Mouse (Mus musculus) CH12.LX (cell line): ENCODE results near the gene Cda. TPM values are rescaled to one million over a fixed set of nuclear protein-coding genes. Genes with fewer than 3 reads are reported as not detected.
A peak's percentile ranks its signal among the peaks of the same experiment; 100 is the strongest.

Experiments
- DNase-seq: peaks from one replicate; pipeline ENCODE4 v3.0.0-alpha.2; 2013; ENCODE audit errors: extremely low read depth
- H3K27ac ChIP-seq: 2 replicates; pipeline ENCODE4 v1.5.1; 2012; ENCODE audit warnings: low read depth, mild to moderate bottlenecking, control low read depth, moderate library complexity; ENCODE audit not compliant: insufficient read depth
- H3K27me3 ChIP-seq: replicated peaks from 2 replicates; pipeline ENCODE3; 2012; ENCODE audit warnings: inconsistent platforms
- H3K36me3 ChIP-seq, 2 experiments: replicated peaks in 1 of 2; 2 replicates each; pipeline versions ENCODE3 to v1.6.1; 2012; ENCODE audit warnings: inconsistent platforms in 1 of 2, low read length in 1 of 2, mild to moderate bottlenecking in 1 of 2, mixed read lengths in 1 of 2, moderate library complexity in 1 of 2; ENCODE audit not compliant: control insufficient read depth in 1 of 2, insufficient read depth in 1 of 2
- H3K4me1 ChIP-seq, 2 experiments: 2 replicates each; pipeline ENCODE4 v1.6.1; 2012; ENCODE audit warnings: inconsistent platforms in 1 of 2, moderate library complexity in 1 of 2; ENCODE audit not compliant: insufficient read depth in 2 of 2, control insufficient read depth in 1 of 2
- H3K4me2 ChIP-seq: 2 replicates; pipeline ENCODE4 v1.6.1; 2012; ENCODE audit warnings: low read depth, mild to moderate bottlenecking, control low read depth; ENCODE audit not compliant: poor library complexity, insufficient read depth, severe bottlenecking
- H3K4me3 ChIP-seq, 3 experiments: fragments of 150-350 bp in 1 of 3; sonication (generic) in 1 of 3; replicated peaks in 1 of 3; 2 replicates each; pipeline versions ENCODE3 to v1.5.1; 2011 to 2012; ENCODE audit warnings: low read depth in 2 of 3, low read length in 2 of 3, mild to moderate bottlenecking in 2 of 3, moderate library complexity in 2 of 3, control low read depth in 1 of 3, improper control_type of control experiment in 1 of 3, inconsistent platforms in 1 of 3, mixed read lengths in 1 of 3; ENCODE audit not compliant: poor library complexity in 1 of 3
- H3K79me2 ChIP-seq: replicated peaks from 2 replicates; pipeline ENCODE4 v1.6.1; 2012; ENCODE audit warnings: mild to moderate bottlenecking, moderate library complexity; ENCODE audit not compliant: control insufficient read depth, poor library complexity, insufficient read depth, severe bottlenecking; ENCODE audit errors: extremely low read depth
- H3K9ac ChIP-seq: 2 replicates; pipeline ENCODE4 v1.6.1; 2012; ENCODE audit warnings: low read depth, mild to moderate bottlenecking, control low read depth, moderate library complexity; ENCODE audit not compliant: insufficient read depth
- H3K9me3 ChIP-seq: replicated peaks from 2 replicates; pipeline ENCODE3; 2012; ENCODE audit warnings: low read length, inconsistent platforms, mixed read lengths
- CTCF ChIP-seq, 2 experiments: IDR thresholded peaks in 1 of 2; conservative IDR thresholded peaks in 1 of 2; 2 replicates each; pipeline ENCODE4 v1.5.1; 2011 to 2012; ENCODE audit warnings: low read depth in 2 of 2, low read length in 2 of 2, improper control_type of control experiment in 1 of 2, inconsistent platforms in 1 of 2, mild to moderate bottlenecking in 1 of 2, moderate library complexity in 1 of 2
- ELF1 ChIP-seq: IDR thresholded peaks from 2 replicates; pipeline ENCODE4 v1.6.1; 2014; ENCODE audit warnings: low read depth, mild to moderate bottlenecking, inconsistent platforms, low read length, improper control_type of control experiment
- EP300 ChIP-seq: IDR thresholded peaks from 2 replicates; pipeline ENCODE4 v1.6.1; 2011; ENCODE audit warnings: low read length, improper control_type of control experiment
- JUND ChIP-seq: conservative IDR thresholded peaks from 2 replicates; pipeline ENCODE4 v1.6.1; 2011; ENCODE audit warnings: low read depth, low read length, improper control_type of control experiment
- MAX ChIP-seq: IDR thresholded peaks from 2 replicates; pipeline ENCODE4 v1.6.1; 2011; ENCODE audit warnings: low read length, improper control_type of control experiment
- MAZ ChIP-seq: IDR thresholded peaks from 2 replicates; pipeline ENCODE4 v1.6.1; 2012; ENCODE audit warnings: low read depth, mild to moderate bottlenecking, inconsistent platforms, low read length, improper control_type of control experiment, moderate library complexity
- MEF2A ChIP-seq: IDR thresholded peaks from 2 replicates; pipeline ENCODE4 v1.6.1; 2014; ENCODE audit warnings: low read depth, mild to moderate bottlenecking, inconsistent platforms, low read length, improper control_type of control experiment, borderline replicate concordance
- RAD21 ChIP-seq: IDR thresholded peaks from 2 replicates; pipeline ENCODE4 v1.6.1; 2011; ENCODE audit warnings: low read depth, mild to moderate bottlenecking, low read length, improper control_type of control experiment, moderate library complexity
- SMC3 ChIP-seq: IDR thresholded peaks from 2 replicates; pipeline ENCODE4 v1.6.1; 2011; ENCODE audit warnings: low read depth, low read length, improper control_type of control experiment
- TBP ChIP-seq: conservative IDR thresholded peaks from 2 replicates; pipeline ENCODE4 v1.6.1; 2011; ENCODE audit warnings: low read depth, low read length, improper control_type of control experiment
- TCF12 ChIP-seq: IDR thresholded peaks from 2 replicates; pipeline ENCODE4 v1.6.1; 2014; ENCODE audit warnings: low read depth, mild to moderate bottlenecking, inconsistent platforms, low read length, improper control_type of control experiment
- USF1 ChIP-seq: IDR thresholded peaks from 2 replicates; pipeline ENCODE4 v1.6.1; 2014; ENCODE audit warnings: low read depth, mild to moderate bottlenecking, inconsistent platforms, low read length, improper control_type of control experiment
- USF2 ChIP-seq: conservative IDR thresholded peaks from 2 replicates; pipeline ENCODE4 v1.6.1; 2011; ENCODE audit warnings: low read depth, low read length, improper control_type of control experiment
- ZC3H11A ChIP-seq: IDR thresholded peaks from 2 replicates; pipeline ENCODE4 v1.6.1; 2012; ENCODE audit warnings: low read depth, mild to moderate bottlenecking, inconsistent platforms, low read length, improper control_type of control experiment
- ZMIZ1 ChIP-seq: IDR thresholded peaks from 2 replicates; pipeline ENCODE4 v1.6.1; 2012; ENCODE audit warnings: low read depth, mild to moderate bottlenecking, inconsistent platforms, low read length, improper control_type of control experiment
- dilution Hi-C: fragments of 300-500 bp; cut with MboI; formaldehyde crosslinking; loops from 2 replicates; pipeline ENCODE4 v1.14.3; 2020; ENCODE audit warnings: low sequenced_read_pairs; ENCODE audit not compliant: extremely low pct_unique_long_range_greater_than_20kb, extremely low pct_ligation_motif_present
- in situ Hi-C: fragments of 300-500 bp; cut with MboI; formaldehyde crosslinking; loops from 3 replicates; pipeline ENCODE4 v1.14.3; 2019; ENCODE audit warnings: low sequenced_read_pairs, low pct_ligation_motif_present, low pct_unique_long_range_greater_than_20kb, mixed read lengths
- polyA plus RNA-seq: library from polyadenylated mRNA; unstranded; fragments of >175 nt; gene quantifications from 2 replicates; pipeline ENCODE4 v1.2.1, GENCODE M21; 2012; ENCODE audit warnings: low read depth; ENCODE audit not compliant: insufficient read length
- total RNA-seq, 2 experiments: library from RNA; depleted of rRNA; stranded (reverse); fragments of 300-350 nt in 1 of 2; fragments of >200 nt in 1 of 2; gene quantifications; 2 replicates each; pipeline ENCODE4 v1.2.3; 2012 to 2014

The Cda gene
- total and polyA plus RNA-seq, 3 experiments = not detected

DNA sequence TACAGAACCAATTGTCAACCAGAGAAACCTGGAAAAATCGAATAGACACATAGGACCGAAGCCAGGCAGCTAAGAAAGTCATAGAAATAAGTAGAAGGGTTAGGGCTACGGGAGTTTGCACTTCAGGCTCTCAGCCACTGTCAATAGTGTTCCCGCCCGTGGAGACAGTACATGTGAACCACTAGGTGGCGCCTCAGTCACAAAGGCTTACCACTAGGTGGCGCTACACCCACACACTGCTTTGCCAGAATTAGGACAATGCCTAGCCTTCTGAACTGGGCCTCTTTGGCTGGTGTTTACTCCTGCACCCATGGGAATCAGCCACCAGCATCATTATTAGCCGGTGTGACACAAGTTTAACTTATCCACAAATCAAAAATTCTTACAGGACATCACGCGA, 48.3 kb downstream of the Cda start (continued):
- no peak for TF ChIP-seq USF2
- no peak for TF ChIP-seq EP300
- peak; percentile 99 to 100 for TF ChIP-seq CTCF (conservative IDR thresholded peaks at IDR 0.05 in 1 of 2, IDR thresholded peaks at IDR 0.05 in 1 of 2; ENCODE audit: low read depth in 2 of 2, low read length in 2 of 2)
- peak; percentile 63 for TF ChIP-seq JUND

DNA sequence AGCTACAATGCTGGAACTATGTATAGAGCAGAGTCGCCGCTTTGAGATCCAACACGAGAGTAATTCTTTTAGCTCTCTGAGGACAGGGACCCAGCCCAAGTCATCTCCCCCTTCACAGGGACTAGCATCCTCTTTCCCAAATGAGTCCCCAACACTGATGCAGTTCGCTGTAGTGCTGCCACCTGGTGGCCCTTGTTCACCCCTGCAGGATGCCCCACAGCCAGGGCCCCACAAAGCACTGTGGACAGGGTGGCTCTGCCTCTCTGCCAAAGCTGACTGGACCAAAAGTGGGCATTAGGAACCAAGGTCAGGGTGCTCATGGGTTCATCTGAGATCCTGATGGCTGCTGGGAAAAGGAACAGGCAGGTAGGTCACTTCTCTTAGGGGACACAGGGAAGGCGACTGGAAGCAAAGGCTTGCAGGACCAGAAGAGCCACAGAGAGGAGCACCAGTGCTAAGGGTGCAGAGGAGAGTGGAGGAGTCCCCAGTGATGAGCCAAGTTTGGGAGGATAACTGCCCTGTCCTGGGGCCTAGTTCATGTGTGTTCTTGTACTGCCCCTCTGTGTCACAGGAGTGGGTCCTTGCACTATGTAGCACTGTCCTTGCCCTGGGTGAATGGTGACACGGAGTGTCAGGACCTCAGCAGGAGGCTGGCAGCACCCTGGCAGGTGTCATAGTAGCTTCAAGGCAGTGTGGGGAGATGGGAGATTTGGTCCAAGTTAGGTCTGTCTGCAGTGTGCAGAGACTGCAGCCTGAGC, 49.1 kb downstream of the Cda start:
- Histone ChIP-seq H3K27ac (no peak overlapping the region), H3K4me2 (no peak overlapping the region), H3K79me2 (no peaks in the 10 kb centered on the region), H3K27me3 (peaks cover 4% of the 10 kb centered on the region), H3K4me1 (no peaks in the 10 kb centered on the region), H3K9me3 (peaks cover 2% of the 10 kb centered on the region), H3K9ac (no peak overlapping the region), H3K36me3 (peaks cover 6 to 39% of the 10 kb centered on the region in 2 experiments), H3K4me3 (no peak overlapping the region)
- peak; percentile 50 for DNase-seq
- in situ Hi-C loops = loop anchor here (5.0 to 25.0 kb wide), 2 partner anchors 114 to 356 kb away; partner anchors contain the start of gene Mul1
- no peak for TF ChIP-seq USF1
- TF ChIP-seq ZMIZ1 = no peak
- TF ChIP-seq MAX = no peak
- TF ChIP-seq JUND = no peak
- TF ChIP-seq TCF12 = no peak
- TF ChIP-seq MEF2A = no peak
- TF ChIP-seq RAD21 = peak; percentile 3
- peak; percentile 73 to 77 for TF ChIP-seq CTCF (conservative IDR thresholded peaks at IDR 0.05 in 1 of 2, IDR thresholded peaks at IDR 0.05 in 1 of 2; ENCODE audit: low read depth in 2 of 2, low read length in 2 of 2)
- no peak for TF ChIP-seq MAZ
- peak; percentile 45 for TF ChIP-seq SMC3
- TF ChIP-seq ELF1 = no peak
- dilution Hi-C loops = no loop called here

GRCm38 (mm10) chr4:138316369-138316768, 51.4 kb downstream of the Cda start:
- dilution Hi-C loops (no loop called here), in situ Hi-C loops (loop anchor here (5.0 to 25.0 kb wide), 2 partner anchors 116 to 354 kb away; partner anchors contain the start of gene Mul1)
- Histone ChIP-seq H3K4me1 (no peaks in the 10 kb centered on the region), H3K4me3 (no peak overlapping the region), H3K4me2 (no peak overlapping the region), H3K36me3 (peaks cover 25 to 62% of the 10 kb centered on the region in 2 experiments), H3K27ac (no peak overlapping the region), H3K79me2 (no peaks in the 10 kb centered on the region), H3K27me3 (no peaks in the 10 kb centered on the region), H3K9me3 (peaks cover 2% of the 10 kb centered on the region), H3K9ac (no peak overlapping the region)
- peak in 1 of 2 experiments; percentile 25; a peak in 2 of 4 replicates for TF ChIP-seq CTCF (conservative IDR thresholded peaks at IDR 0.05 in 1 of 2, IDR thresholded peaks at IDR 0.05 in 1 of 2; ENCODE audit: low read depth in 2 of 2, low read length in 2 of 2)
- TF ChIP-seq EP300 = no peak
- no peak for TF ChIP-seq ZC3H11A
- TF ChIP-seq TBP = no peak
- DNase-seq = no peak
